Mouse (Mus musculus): ENCODE measurements at regions not wholly inside any gene's neighbourhood (a gene's known extent, or its start where the extent isn't known, plus 50 kb on each side); places are given as distances from the start of the nearest gene placed in this dataset.

DNA sequence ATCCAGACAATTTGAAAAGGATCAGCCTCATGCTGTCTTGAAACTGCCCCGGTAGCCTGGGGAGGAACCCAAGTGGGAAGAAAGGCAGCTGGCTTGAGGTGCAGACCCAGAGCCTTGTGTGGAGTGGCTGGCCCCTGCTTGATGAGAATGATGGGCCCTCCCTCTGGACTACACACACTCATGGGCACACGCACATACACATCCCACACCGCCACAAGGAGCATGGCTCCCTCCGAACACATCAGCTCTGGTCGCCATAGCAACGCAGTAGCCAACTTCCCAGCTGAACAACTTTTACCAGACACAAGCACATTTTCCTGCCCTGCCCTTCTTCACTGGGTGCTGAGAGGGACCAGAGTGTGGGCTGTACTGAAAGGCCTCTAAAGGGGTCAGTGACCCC lies 101.2 kb downstream of the Rpl14 start:
- TF ChIP-seq CTCF (IDR thresholded peaks at IDR 0.05; ENCODE audit: low read depth) (no peak), EP300 (IDR thresholded peaks at IDR 0.05; ENCODE audit: low read depth) (no peak)

Measured in liver, postnatal 0 days (tissue).